ENCODE assay signal across 25 mouse cellular contexts in genomic region chr4:54877361-54877760, GRCm38 (mm10).
A peak's percentile ranks its signal among the peaks of the same experiment; 100 is the strongest.
DNase-seq lines count a peak whose midpoint lies in the region; TF ChIP-seq lines count a peak whose summit lies in the region.
"Had no signal": no experiment of that assay in that cellular context is flagged by ENCODE, and none has a peak within 500 bp of the region (broad histone marks: within the 10 kb centered on the region; RNA-seq: fewer than 3 reads in every experiment).

No protein-coding gene starts in this region.

- H3K4me3 ChIP-seq in C2C12 (ENCODE audit: insufficient read depth, poor library complexity, severe bottlenecking) = no peak overlapping the region
- H3K4me3 ChIP-seq: embryonic facial prominence, embryonic 15.5 days; forebrain, embryonic 10.5 days; heart, embryonic 10.5 days; hindbrain, embryonic 15.5 days; intestine, embryonic 15.5 days; limb, embryonic 12.5 days; liver, embryonic 12.5 days; stomach, embryonic 15.5 days had no signal

- H3K27me3 ChIP-seq in C2C12 (ENCODE audit: control insufficient read depth, insufficient read depth, insufficient read length) = no peaks in the 10 kb centered on the region
- H3K27me3 ChIP-seq: embryonic facial prominence, embryonic 15.5 days; hindbrain, embryonic 15.5 days; intestine, embryonic 15.5 days; limb, embryonic 12.5 days; liver, embryonic 12.5 days; stomach, embryonic 15.5 days had no signal

- DNase-seq in heart, adult 11 months = peak; percentile 30
- no peak for DNase-seq in heart, postnatal 4 days
- DNase-seq in 3134 (ENCODE audit: extremely low read depth, insufficient read length, low spot score) = peak; percentile 63
- peak; percentile 37 for DNase-seq in fibroblast of lung, adult 2 months (ENCODE audit: low read depth)
- no peak for DNase-seq in layer of hippocampus, adult 8-10 months (ENCODE audit: low spot score in 2 of 2)
- DNase-seq in left cerebral cortex, postnatal 10 days (ENCODE audit: extremely low spot score in 1 of 2, low spot score in 2 of 2) = no peak
- DNase-seq: adrenal gland, adult 8-10 months; cerebellum, adult 2 months; cerebellum, postnatal 36 days; embryo, embryonic 11 days; kidney, postnatal 4 days; lung, adult 18-20 months; lung, postnatal 4 days; right cerebral cortex, adult 18-20 months; right cerebral cortex, postnatal 4 days; thymus, postnatal 36 days had no signal

- intact Hi-C loops in left cerebral cortex, postnatal 10 days (cut with DNase I) = no loop called here

- no peaks in the 10 kb centered on the region for H3K79me3 ChIP-seq in C2C12 (ENCODE audit: low read depth)

- H3ac ChIP-seq in C2C12 (ENCODE audit: control insufficient read depth, insufficient read length, low read depth) = no peak overlapping the region

- H3K79me2 ChIP-seq in C2C12 (ENCODE audit: control insufficient read depth, insufficient read depth) = no peaks in the 10 kb centered on the region

- TF ChIP-seq CTCF in C2C12 (IDR thresholded peaks at IDR 0.05; ENCODE audit: control insufficient read depth, insufficient read depth, insufficient read length) = no peak

- no peaks in the 10 kb centered on the region for H3K36me3 ChIP-seq in C2C12 (ENCODE audit: control insufficient read depth, insufficient read depth)
- H3K36me3 ChIP-seq: embryonic facial prominence, embryonic 15.5 days; forebrain, embryonic 10.5 days; heart, embryonic 10.5 days; hindbrain, embryonic 15.5 days; intestine, embryonic 15.5 days; limb, embryonic 12.5 days; liver, embryonic 12.5 days; stomach, embryonic 15.5 days had no signal

TF ChIP-seq in C2C12, 6 proteins besides CTCF, POLR2A, EP300 and RAD21:
- TF ChIP-seq MYOG (IDR thresholded peaks at IDR 0.05; ENCODE audit: control insufficient read depth, extremely low read depth, insufficient read length) (no peak), MAX (IDR thresholded peaks at IDR 0.05) (no peak), USF1 (IDR thresholded peaks at IDR 0.05; ENCODE audit: low read depth) (no peak), FOSL1 (IDR thresholded peaks at IDR 0.05; ENCODE audit: insufficient read depth, low read length, poor library complexity, severe bottlenecking) (peak; percentile 84), CEBPB (IDR thresholded peaks at IDR 0.05; ENCODE audit: low read depth) (no peak), MYOD1 (IDR thresholded peaks at IDR 0.05; ENCODE audit: control insufficient read depth, insufficient read length, low read depth) (peak; percentile 84)

Comparison
In these comparisons a context has a peak if more than half of its experiments do, and no peak if none do; other contexts are left out.
1. DNase-seq: peak in heart, adult 11 months (single experiment), 3134 (single experiment) and fibroblast of lung, adult 2 months (single experiment); none in heart, postnatal 4 days (single experiment), layer of hippocampus, adult 8-10 months (0 of 2) and left cerebral cortex, postnatal 10 days (0 of 2).